Mouse (Mus musculus) heart, adult 10 weeks (tissue): ENCODE measurements around the gene Raet1d. TPM values are rescaled to one million over a fixed set of nuclear protein-coding genes. Genes with fewer than 3 reads are reported as not detected.

Source experiments
- polyA plus RNA-seq: library from polyadenylated mRNA; stranded (reverse); fragments of 350-450 nt; fragmentation: Illumina TruSeq; extraction: RNeasy Lipid Tissue Mini Kit (QIAGEN cat#74804); gene quantifications from one replicate; pipeline ENCODE4 v1.2.3, GENCODE M21; 2014; ENCODE audit warnings: low read depth, low replicate concordance

The Raet1d gene
- polyA plus RNA-seq = 0.37 TPM

GRCm38 (mm10) chr10:22360252-22360651 lies at the start of gene Raet1d:
TSS of gene Raet1d (plus strand) at chr10:22360552.

Other genes with a start within 250 kb of the Raet1d start
- gene E030030I06Rik, start 211.3 kb upstream of the Raet1d start, polyA plus RNA-seq = 6.1 TPM
- not detected for gene Raet1e, start 202.0 kb upstream of the Raet1d start, polyA plus RNA-seq
- not detected for gene H60b, start 202.0 kb upstream of the Raet1d start, polyA plus RNA-seq